Mouse (Mus musculus) adrenal gland, postnatal 36 days (tissue): ENCODE data around the gene Lef1. TPM values are rescaled to one million over a fixed set of nuclear protein-coding genes. Genes with fewer than 3 reads are reported as not detected.

Source experiments
- DNase-seq, 2 experiments: peaks; one replicate each; pipeline ENCODE4 v3.0.0; 2021; ENCODE audit warnings: mixed read lengths in 1 of 2
- total RNA-seq, 2 experiments: library from RNA; stranded (reverse); gene quantifications; 2 replicates each; pipeline ENCODE4 v1.2.3; 2021

Gene Lef1
- total RNA-seq, 2 experiments from 2014 or later, result 10.5 to 14.2 TPM

- DNase-seq, result peak in 1 of 2 experiments; percentile 37
Observed at GRCm38 (mm10) chr3:131248444-131248843, 138.2 kb downstream of the Lef1 start.

- no peak for DNase-seq
Observed at GRCm38 (mm10) chr3:131250283-131250682, 140.0 kb downstream of the Lef1 start.

- peak; percentile 27 to 41 for DNase-seq
Observed at GRCm38 (mm10) chr3:131250978-131251377, 140.7 kb downstream of the Lef1 start.

GRCm38 (mm10) chr3:131251601-131252000 lies 141.3 kb downstream of the Lef1 start:
- DNase-seq, result no peak

GRCm38 (mm10) chr3:131254991-131255390 lies 144.7 kb downstream of the Lef1 start:
- no peak for DNase-seq

GRCm38 (mm10) chr3:131255399-131255981 lies 145.2 kb downstream of the Lef1 start:
- peak in 1 of 2 experiments; percentile 32 for DNase-seq

GRCm38 (mm10) chr3:131258921-131259320 lies 148.7 kb downstream of the Lef1 start:
- DNase-seq, result no peak

- DNase-seq, result peak in 1 of 2 experiments; percentile 40
Observed at GRCm38 (mm10) chr3:131259392-131259965, 149.2 kb downstream of the Lef1 start.

GRCm38 (mm10) chr3:131260418-131260817 lies 150.1 kb downstream of the Lef1 start:
- no peak for DNase-seq

GRCm38 (mm10) chr3:131263766-131264486 lies 153.7 kb downstream of the Lef1 start:
- DNase-seq, result no peak

- DNase-seq, result no peak
Observed at GRCm38 (mm10) chr3:131265516-131265915, 155.2 kb downstream of the Lef1 start.

- DNase-seq, result no peak
Observed at GRCm38 (mm10) chr3:131266366-131267050, 156.2 kb downstream of the Lef1 start.

GRCm38 (mm10) chr3:131270381-131270780 lies 160.1 kb downstream of the Lef1 start:
- no peak for DNase-seq

GRCm38 (mm10) chr3:131271157-131271556 lies 160.9 kb downstream of the Lef1 start:
- DNase-seq, result peak; percentile 77 to 82

GRCm38 (mm10) chr3:131271559-131272373 lies 161.5 kb downstream of the Lef1 start, which contains the start of gene Hadh:
Gene Hadh (minus strand): TSS chr3:131272101.
- DNase-seq, result peak; percentile 88 to 93

GRCm38 (mm10) chr3:131272374-131273100 lies 162.3 kb downstream of the Lef1 start:
- no peak for DNase-seq

Other genes starting within 250 kb of the Lef1 start
- 100 to 1,000 TPM; 430 to 487 TPM for gene Hadh, start 161.6 kb downstream of the Lef1 start, total RNA-seq
- 10 to 100 TPM in 1 of 2 experiments, 1 to 10 TPM in 1; 7.9 to 22.7 TPM for gene Cyp2u1, start 192.8 kb downstream of the Lef1 start, total RNA-seq